Mouse (Mus musculus): ENCODE measurements around the gene Pcsk5.
A peak's percentile ranks its signal among the peaks of the same experiment; 100 is the strongest.

Pcsk5 gene

GRCm38 (mm10) chr19:17812661-17813060, 24.8 kb downstream of the Pcsk5 start:
- peak; percentile 99 for ATAC-seq (ENCODE audit: low TSS enrichment)

GRCm38 (mm10) chr19:17806626-17807025, 30.8 kb downstream of the Pcsk5 start:
- ATAC-seq (ENCODE audit: low TSS enrichment) = no peak

- no peak for ATAC-seq (ENCODE audit: low TSS enrichment)
Observed at GRCm38 (mm10) chr19:17800798-17801197, 36.6 kb downstream of the Pcsk5 start.

GRCm38 (mm10) chr19:17799419-17800185, 37.8 kb downstream of the Pcsk5 start:
- ATAC-seq (ENCODE audit: low TSS enrichment) = peak; percentile 74

DNA sequence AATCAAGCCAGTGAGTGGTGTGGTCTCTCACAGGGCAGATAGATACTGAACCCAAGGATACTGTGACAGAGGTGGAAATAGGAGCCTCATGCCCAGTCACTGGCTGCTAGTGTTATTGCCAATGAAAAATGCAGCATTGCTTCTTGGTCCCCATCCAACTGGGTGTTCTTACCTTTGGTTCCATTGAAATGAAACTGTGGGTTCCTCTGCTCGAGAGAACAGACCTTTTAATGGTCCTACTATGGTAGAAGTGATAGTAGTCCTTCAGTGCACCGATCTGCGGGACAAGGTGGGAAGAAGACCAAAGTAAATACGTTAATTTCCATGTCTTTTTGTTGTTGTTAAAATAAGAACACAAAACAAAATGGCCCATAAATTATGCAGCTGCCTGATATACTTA, 44.0 kb downstream of the Pcsk5 start:
- no peak for ATAC-seq (ENCODE audit: low TSS enrichment)

DNA sequence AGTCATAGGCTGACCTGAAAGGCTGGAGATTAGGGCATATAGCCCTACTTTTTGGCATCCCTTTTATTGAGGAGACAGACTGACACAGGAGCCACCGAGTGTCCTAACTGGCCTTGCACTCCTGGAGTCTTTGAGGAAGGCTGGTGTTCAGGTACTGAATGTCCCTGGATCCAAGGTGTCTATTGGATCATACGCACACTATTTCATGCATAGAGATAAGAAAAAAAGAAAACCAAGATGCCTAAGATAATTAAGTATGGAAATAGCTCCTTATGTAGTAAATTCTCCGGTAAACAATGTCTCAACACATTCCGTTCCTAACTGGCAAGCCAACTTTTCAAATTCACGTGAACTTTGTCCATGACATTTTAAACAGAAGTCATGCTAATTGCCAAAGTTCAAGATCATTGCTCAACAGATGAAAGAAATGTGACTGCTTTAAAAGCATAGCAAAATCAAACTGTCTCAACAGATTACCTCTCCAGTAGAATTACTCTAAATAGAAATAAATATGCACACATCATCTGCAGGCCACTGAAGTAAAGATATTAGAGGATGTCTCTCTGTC, 45.9 kb downstream of the Pcsk5 start:
- no peak for ATAC-seq (ENCODE audit: low TSS enrichment)

DNA sequence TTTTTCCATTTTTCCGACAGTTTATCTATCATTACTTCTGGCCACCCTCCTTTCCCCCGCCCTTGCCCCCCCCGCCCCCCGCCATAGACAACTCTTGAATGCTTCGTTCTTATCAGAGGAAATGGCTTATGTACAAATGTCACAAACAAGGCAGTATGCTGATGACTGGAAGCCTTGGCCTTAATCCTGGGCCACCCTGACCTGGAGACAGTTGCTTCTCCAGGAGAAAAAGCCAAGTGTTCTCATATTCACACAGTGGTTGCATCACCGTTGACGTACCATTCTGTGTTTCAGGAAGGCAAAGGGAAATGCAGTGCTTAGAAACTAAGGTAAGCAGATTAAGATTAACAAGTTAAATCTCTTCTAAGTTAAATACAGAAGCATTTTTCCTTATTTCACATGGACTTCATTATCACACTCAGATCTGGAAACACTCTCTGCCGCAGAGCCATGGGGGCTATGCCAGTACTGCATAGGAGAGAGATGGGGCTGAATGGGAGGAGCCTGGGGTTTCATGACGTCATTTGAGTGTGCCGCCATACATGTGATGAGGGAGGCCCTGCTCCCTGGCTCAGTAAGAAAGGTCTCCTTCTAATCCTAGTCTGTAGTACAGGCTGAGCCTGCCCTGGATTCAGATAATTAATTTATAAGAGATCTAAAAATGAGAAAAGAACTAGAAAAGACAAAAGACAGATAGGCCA, 48.7 kb downstream of the Pcsk5 start:
- ATAC-seq (ENCODE audit: low TSS enrichment) = no peak

DNA sequence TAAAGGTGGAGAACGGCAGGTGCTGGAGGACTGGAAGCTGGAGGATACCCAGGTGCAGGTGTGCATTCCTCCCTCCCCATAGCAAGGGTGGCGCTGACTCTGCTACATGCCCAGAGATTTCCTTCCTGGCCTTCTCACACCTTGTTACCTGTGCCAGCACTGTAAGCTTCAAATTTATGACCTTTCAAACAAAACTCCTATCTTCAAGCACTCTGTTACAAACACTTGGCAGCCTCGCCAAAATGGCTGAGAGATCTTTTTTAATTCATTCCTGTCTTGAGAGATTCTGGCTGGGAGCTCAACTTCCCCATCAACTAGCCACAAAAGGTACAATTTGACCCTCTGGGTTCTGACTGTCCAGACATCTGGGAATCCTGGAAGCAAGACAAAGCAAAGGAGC, 50.7 kb downstream of the Pcsk5 start:
- ATAC-seq (ENCODE audit: low TSS enrichment) = no peak

DNA sequence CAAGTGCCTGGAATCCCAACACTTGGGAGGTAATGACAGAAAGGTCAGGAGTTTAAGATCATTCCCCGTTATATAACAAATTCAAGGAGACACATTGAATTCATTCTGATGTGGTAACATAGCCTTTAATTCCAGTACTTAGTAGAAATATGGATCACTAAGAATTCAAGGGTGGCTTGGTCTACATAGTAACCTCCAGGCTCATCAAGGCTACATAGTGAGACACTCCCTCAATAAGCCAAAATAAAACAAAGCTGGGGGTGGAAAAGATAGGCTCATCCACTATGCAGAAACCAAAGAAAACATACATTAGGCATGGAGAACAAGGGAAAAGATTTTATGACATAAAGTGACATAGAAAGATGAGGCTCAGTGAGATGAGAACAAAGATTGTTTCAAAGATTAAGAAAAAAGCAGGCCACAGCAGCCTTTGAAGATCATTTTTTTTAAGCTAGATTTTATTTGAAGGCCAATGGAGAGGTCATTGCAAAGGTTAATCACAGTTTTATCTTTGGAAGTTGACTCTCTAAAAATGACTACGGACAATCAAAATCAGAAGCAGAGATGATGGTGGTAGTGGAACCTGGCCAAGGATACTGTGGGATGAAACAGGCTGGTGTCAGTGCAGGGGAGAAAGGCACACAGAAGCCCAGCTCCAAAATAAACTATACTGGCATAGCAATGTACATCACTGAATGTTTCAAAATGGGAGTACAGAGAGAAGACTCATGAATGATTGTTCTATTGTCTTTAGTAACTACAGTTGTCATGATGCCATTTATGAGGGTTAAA, 52.8 kb downstream of the Pcsk5 start:
- no peak for ATAC-seq (ENCODE audit: low TSS enrichment)

DNA sequence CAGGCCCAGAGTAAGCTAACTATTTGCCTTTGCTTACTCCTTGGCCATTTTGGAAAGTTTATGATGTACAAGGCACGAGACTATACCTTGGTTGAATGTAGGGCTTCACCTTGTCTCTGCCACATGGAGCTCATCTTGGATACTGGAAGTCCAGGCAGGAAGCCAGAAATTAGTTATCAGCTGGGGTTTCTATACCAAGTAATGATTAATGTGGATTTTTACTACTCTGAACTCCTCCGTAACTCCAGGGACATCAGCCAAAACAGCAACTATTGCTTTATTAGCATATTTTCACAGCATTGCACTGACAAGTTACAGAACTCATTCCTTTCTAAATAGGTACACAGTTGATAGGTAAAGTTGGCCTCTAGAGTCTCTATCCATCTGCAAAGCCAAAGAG, 54.2 kb downstream of the Pcsk5 start:
- no peak for ATAC-seq (ENCODE audit: low TSS enrichment)

- ATAC-seq (ENCODE audit: low TSS enrichment) = no peak
Observed at GRCm38 (mm10) chr19:17781323-17781722, 56.1 kb downstream of the Pcsk5 start.

- no peak for ATAC-seq (ENCODE audit: low TSS enrichment)
Observed at GRCm38 (mm10) chr19:17775943-17776342, 61.5 kb downstream of the Pcsk5 start.

DNA sequence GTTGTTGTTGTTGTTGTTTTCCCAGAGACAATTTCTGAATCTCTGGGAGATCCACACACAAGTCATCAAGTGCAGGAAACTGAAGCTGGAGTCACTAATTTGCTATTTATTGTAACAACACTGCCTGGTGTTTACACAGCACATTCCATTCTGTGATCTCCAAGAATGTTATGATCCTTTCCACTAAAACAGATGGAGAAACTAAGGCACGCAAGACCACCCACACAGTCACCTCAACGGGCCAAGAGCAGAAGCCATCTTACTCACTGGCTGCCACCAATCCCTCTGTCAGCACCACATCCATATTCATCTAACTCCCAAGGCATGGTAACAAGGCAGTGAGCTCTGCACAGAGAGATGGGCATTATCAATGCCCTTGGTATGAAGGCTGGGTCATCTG, 62.3 kb downstream of the Pcsk5 start:
- no peak for ATAC-seq (ENCODE audit: low TSS enrichment)

DNA sequence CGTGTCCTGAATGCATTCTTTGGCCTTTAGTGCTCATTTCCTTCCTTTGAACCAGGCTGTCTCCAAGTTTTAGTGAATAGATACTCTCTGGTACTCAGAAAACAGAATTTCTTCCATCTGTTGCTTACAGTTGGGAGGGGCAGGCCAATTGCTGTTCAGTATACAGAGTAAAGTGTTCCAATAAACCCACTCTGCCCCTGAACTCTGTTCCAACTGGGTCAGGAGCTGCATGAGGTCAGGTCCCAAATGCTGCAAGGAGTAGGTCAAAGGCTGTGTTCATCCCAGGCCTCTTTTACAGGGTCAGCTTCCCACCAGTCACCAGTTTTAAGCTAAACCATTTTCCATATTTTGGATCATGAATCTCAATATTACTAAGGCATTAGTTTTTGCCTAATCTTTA, 63.4 kb downstream of the Pcsk5 start:
- ATAC-seq (ENCODE audit: low TSS enrichment) = no peak

DNA sequence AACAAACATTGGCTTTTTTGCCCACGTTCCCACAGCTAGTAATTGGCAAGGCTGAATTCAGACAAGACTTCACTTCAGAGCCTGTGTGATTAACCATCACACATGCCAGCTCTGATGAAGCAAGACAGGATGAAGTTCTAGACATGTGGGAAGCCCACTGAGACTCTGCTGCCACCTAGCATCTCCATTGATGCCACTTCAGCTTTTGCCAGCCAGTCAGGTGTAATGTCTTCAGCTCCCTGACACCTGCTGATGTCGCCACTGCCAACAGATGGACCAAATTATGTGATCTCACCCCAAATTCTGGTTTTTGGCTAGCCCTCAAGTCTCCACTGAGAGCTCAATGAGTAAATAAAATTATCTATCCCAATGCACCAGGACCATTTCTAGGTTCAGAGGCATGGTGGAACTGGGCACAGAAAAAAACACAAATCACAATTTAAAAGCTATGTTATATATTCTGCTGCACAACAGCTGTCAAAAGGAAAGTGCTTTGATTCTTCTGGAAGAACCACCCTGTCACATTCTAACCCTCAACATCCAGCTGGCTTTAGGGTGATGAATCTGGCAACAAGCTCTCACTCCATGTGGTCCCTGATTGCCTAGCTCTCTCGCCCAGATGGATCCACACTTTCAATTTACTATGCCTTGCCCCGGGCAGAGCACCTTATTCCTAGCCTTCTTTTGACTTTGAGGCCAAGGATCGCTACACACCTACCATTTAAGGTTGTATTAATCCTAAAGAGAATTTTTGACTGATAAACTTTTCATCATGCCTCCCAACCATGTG, 67.6 kb downstream of the Pcsk5 start:
- ATAC-seq (ENCODE audit: low TSS enrichment) = peak; percentile 77

DNA sequence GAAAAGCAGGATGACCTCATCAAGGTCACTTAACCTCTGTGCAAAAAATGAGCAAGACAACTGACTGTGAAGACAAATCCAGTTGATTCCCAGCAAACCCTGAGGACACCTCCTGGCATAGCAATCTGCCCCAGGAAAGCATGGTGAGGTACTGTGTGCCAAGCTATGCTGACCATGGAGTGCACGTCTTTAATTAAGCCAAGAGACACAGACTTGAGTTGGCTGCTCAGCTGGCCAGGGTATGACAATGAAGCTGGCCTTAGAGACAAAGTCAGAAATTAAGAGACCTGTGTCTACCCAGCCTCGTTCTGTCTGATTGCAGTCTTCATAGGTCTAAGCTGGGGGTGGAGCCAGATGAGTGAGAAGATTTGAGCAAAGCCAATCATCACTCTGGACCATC, 72.4 kb downstream of the Pcsk5 start:
- no peak for ATAC-seq (ENCODE audit: low TSS enrichment)

- no peak for ATAC-seq (ENCODE audit: low TSS enrichment)
Observed at GRCm38 (mm10) chr19:17762740-17763139, 74.7 kb downstream of the Pcsk5 start.

GRCm38 (mm10) chr19:17761678-17762077, 75.8 kb downstream of the Pcsk5 start:
- no peak for ATAC-seq (ENCODE audit: low TSS enrichment)

GRCm38 (mm10) chr19:17752841-17753240, 84.6 kb downstream of the Pcsk5 start:
- no peak for ATAC-seq (ENCODE audit: low TSS enrichment)

DNA sequence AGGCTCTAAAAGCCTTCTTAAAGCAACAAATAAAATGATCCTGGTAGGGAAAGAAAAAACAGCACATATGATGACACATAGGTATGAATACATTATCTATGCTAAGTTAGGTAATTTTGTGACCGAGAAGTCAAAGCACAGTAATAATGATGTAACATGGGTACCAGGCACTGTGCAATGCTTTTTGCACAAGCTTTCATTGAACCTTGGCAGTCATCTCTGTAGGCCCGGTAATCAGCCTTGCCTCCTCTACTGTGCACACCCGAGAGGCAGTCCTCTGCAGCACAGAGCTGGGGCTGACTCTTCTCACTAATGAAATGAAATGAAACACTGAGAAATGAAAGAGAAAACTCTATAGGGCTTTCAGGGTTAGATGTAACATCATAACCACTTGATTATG, 89.1 kb downstream of the Pcsk5 start:
- ATAC-seq (ENCODE audit: low TSS enrichment) = no peak

DNA sequence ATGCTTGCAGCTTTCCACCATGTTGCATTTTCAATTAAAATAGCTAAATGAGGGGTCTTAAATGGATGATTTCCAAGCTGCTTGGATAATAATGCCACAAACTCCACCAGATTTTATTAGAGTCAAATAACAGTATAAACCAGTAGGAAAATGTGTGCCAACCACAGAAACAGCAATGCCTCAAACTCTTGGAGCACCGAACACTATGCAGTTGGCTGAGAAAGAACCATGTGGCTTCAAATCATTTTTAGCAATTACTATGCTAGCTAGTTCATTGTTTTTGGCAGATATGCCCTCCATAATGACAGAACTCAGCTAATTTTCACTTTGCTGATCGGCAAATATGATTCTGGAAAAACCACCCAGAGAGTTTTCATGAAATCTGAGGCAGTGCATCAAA, 92.1 kb downstream of the Pcsk5 start:
- ATAC-seq (ENCODE audit: low TSS enrichment) = no peak
